Mouse (Mus musculus) cerebellum, adult 2 months (tissue): ENCODE data around the gene Gm20521.

Source experiments
- CTCF ChIP-seq: fragments of 200-500 bp; IDR thresholded peaks from 2 replicates; pipeline ENCODE4 v1.5.1; 2011; ENCODE audit warnings: low read depth, mild to moderate bottlenecking, control low read depth, low read length, moderate library complexity, borderline replicate concordance; ENCODE audit not compliant: insufficient read depth
- POLR2A ChIP-seq: fragments of 200-500 bp; IDR thresholded peaks from 2 replicates; pipeline ENCODE4 v1.6.1; 2011; ENCODE audit warnings: low read length, control low read depth, borderline replicate concordance; ENCODE audit not compliant: insufficient read depth

DNA sequence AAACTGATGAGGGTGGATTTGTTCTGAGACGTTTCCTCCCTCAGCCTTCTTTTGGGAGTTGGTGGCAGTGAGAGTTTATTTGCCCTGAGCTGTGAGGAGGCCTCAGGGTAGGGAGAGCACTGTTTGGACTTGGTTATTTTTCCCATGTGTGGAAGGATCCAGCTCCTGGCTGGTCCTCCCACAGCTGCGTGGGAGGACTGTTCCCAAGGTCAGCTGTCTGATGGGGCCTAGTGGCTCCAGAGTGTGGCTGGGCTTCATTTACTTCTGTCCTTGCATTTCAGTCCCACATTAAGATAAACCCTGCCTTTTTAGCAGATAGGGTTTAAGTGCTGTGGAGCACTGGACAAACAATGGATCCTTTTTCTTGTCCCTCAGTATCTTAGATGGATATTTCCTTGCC is 14.2 kb downstream of the Gm20521 start:
- no peak for TF ChIP-seq CTCF
- TF ChIP-seq POLR2A = no peak
